Mouse (Mus musculus) liver, adult 2 months (tissue): ENCODE results near the gene Gnai2. TPM values are rescaled to one million over a fixed set of nuclear protein-coding genes. Genes with fewer than 3 reads are reported as not detected.

ENCODE experiments used
- DNase-seq: peaks from one replicate; pipeline ENCODE4 v3.0.0-alpha.2; 2011; ENCODE audit warnings: low read depth, low spot score; ENCODE audit errors: extremely low read depth
- H3K27ac ChIP-seq: fragments of 200-500 bp; replicated peaks from 2 replicates; pipeline ENCODE4 v1.5.1; 2012; ENCODE audit warnings: low read depth, mild to moderate bottlenecking, control low read depth, inconsistent platforms, low read length; ENCODE audit not compliant: insufficient read depth
- H3K27me3 ChIP-seq: fragments of 200-500 bp; 2 replicates; pipeline ENCODE4 v1.6.1; 2012; ENCODE audit warnings: mild to moderate bottlenecking, moderate library complexity, low read length, inconsistent platforms; ENCODE audit not compliant: control insufficient read depth, insufficient read depth
- H3K36me3 ChIP-seq: fragments of 200-500 bp; 2 replicates; pipeline ENCODE4 v1.6.1; 2012; ENCODE audit warnings: low read length, inconsistent platforms; ENCODE audit not compliant: control insufficient read depth, insufficient read depth
- H3K4me1 ChIP-seq: fragments of 200-500 bp; 2 replicates; pipeline ENCODE4 v1.6.1; 2011; ENCODE audit warnings: low read length; ENCODE audit not compliant: control insufficient read depth, insufficient read depth
- H3K4me3 ChIP-seq: fragments of 200-500 bp; 2 replicates; pipeline ENCODE4 v1.5.1; 2011; ENCODE audit warnings: low read depth, mild to moderate bottlenecking, control low read depth, low read length, moderate library complexity; ENCODE audit not compliant: insufficient read depth
- H3K79me2 ChIP-seq: fragments of 200-500 bp; 2 replicates; pipeline ENCODE4 v1.6.1; 2012; ENCODE audit warnings: inconsistent platforms, mild to moderate bottlenecking, low read length, moderate library complexity; ENCODE audit not compliant: control insufficient read depth, insufficient read depth
- H3K9ac ChIP-seq: fragments of 200-500 bp; 2 replicates; pipeline ENCODE4 v1.6.1; 2012; ENCODE audit warnings: low read depth, mild to moderate bottlenecking, control low read depth, inconsistent platforms, low read length
- CTCF ChIP-seq: fragments of 200-500 bp; IDR thresholded peaks from 2 replicates; pipeline ENCODE4 v1.5.1; 2011; ENCODE audit warnings: low read depth, low read length, control low read depth
- POLR2A ChIP-seq: fragments of 200-500 bp; IDR thresholded peaks from 2 replicates; pipeline ENCODE4 v1.6.1; 2011; ENCODE audit warnings: low read length, control low read depth; ENCODE audit not compliant: insufficient read depth; ENCODE audit errors: extremely low read depth
- WGBS: fragments of 180-500 bp; shearing (Covaris S2); methylation state at CpG from one replicate; pipeline ENCODE4 v1.1.7; 2018; 5-methylcytosine and 5-hydroxymethylcytosine counted together
- polyA plus RNA-seq: library from polyadenylated mRNA; depleted of rRNA; stranded (reverse); fragments of >200 nt; gene quantifications from 2 replicates; pipeline ENCODE4 v1.2.3, GENCODE M21; 2012
- total RNA-seq: library from RNA; depleted of rRNA; stranded (reverse); fragments of >200 nt; gene quantifications from 2 replicates; pipeline ENCODE4 v1.2.3, GENCODE M21; 2014

Gene Gnai2
- total and polyA plus RNA-seq, 2 experiments: 31.6 to 122 TPM

DNA sequence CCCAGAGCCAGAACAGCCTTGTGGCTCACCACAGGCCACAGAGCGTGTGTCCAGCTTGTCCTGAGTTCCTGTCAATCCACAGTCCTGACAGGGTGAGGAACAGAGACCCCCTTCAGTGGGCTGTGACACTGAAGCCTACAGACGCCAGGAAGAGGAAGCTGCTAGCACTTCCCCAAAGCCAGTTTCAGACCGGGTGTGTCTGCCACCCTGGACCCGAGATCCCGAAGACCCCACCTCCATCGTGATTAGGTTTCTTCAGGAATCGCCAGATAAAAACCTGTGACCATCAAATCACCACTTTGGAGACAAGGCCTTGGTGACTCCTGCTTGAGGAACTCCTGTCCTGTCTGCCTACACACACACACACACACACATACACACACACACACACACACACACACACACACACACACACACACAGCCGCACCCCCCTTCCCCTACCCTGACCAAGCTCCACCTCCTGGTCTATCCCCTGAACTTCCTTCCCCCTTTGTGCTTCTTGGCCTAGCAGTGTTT is 5.1 kb upstream of the Gnai2 start:
- no peaks in the 10 kb centered on the region for H3K27me3 ChIP-seq
- no peak overlapping the region for H3K4me3 ChIP-seq
- H3K4me1 ChIP-seq: peaks cover 7% of the 10 kb centered on the region
- no peaks in the 10 kb centered on the region for H3K36me3 ChIP-seq
- peak; percentile 27 for DNase-seq
- H3K79me2 ChIP-seq: no peaks in the 10 kb centered on the region
- no peak overlapping the region for H3K9ac ChIP-seq
- H3K27ac ChIP-seq: peak overlapping the region; percentile 9
- TF ChIP-seq CTCF: no peak
- no peak for TF ChIP-seq POLR2A
- 67% methylated on average over 8 of the region's 8 CpGs for WGBS

DNA sequence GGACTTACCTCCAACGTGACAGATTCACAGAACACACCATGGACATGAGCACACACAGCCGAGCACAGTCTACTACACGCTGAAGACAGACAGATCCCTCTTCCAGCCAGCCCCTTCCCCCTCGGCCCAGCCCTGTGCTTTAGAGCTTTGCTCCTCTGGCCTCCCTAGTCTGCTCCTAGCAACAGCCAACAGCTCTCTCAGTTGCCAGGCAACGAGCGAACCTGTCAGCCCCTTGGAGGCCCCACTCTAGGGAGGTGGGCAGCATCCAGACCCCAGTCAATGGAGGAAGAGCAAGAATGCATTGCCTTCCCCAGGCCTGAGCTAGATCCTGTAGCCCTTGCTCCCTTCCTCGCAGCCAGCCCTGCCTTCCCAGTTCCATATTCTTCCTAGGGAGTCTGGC is 1.9 kb upstream of the Gnai2 start:
- H3K27ac ChIP-seq: no peak overlapping the region
- no peaks in the 10 kb centered on the region for H3K27me3 ChIP-seq
- TF ChIP-seq POLR2A (no peak), CTCF (no peak)
- no peaks in the 10 kb centered on the region for H3K36me3 ChIP-seq
- H3K4me3 ChIP-seq: no peak overlapping the region
- H3K4me1 ChIP-seq: peaks cover 12% of the 10 kb centered on the region; the same call in 1 of the 2 replicates
- WGBS: 94% methylated on average over 7 of the region's 7 CpGs
- H3K79me2 ChIP-seq: peaks cover 24% of the 10 kb centered on the region
- H3K9ac ChIP-seq: no peak overlapping the region
- no peak for DNase-seq

DNA sequence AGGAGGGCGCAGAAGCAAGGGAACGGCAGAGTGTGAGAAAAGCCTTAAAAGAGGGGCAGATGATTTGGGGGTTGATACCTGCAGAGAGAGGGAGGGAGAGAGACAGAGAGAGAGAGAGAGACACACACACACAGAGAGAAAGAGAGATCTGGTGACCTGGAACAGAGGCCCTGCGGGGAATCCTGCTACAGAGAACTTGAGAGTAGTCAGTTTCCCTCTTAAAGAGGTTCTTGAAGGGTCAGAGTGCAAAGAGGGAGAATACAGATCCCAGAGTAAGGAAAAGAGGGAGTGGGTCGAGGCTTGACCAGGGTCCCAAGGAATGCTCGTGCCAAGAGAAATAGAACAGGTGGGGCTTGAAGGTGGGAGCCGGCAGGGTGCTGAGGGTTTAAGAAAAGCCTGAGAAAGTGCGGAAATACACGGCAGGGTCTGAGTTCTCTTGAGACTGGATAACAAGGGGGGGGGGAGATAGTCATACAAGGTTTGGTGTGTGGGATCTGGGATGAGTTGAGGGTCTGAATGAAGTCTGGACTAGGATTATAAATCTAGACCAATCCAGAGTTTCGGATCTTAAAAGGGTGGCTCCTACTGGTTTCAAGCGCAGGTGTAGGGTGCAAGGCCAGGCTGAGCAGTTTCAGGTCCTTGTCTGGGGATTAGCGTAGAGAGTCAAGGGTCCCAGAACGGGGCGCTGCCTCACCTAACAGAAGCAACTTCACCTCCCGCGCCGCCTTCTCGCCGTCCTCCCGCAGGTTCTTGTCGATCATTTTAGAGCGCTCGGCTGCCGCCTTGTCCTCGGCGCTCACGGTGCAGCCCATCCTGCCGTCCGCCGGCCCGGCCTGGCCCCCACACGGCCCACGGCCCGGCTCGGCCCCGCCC is 525 bp downstream of the Gnai2 start:
- Histone ChIP-seq H3K27ac (peak overlapping the region; percentile 62), H3K27me3 (no peaks in the 10 kb centered on the region), H3K79me2 (peaks cover 41% of the 10 kb centered on the region), H3K9ac (peak overlapping the region; percentile 93), H3K36me3 (no peaks in the 10 kb centered on the region), H3K4me3 (peak overlapping the region; percentile 79), H3K4me1 (peaks cover 14% of the 10 kb centered on the region; the same call in 1 of the 2 replicates)
- no peak for TF ChIP-seq CTCF
- TF ChIP-seq POLR2A: no peak
- 3% methylated on average over 35 of the region's 35 CpGs for WGBS
- peak; percentile 21 for DNase-seq

GRCm38 (mm10) chr9:107633661-107634405 is 1.3 kb downstream of the Gnai2 start:
- peak; percentile 27 for DNase-seq
- Histone ChIP-seq H3K27me3 (no peaks in the 10 kb centered on the region), H3K4me1 (peaks cover 14% of the 10 kb centered on the region; the same call in 1 of the 2 replicates), H3K9ac (peak overlapping the region; percentile 93), H3K27ac (peak overlapping the region; percentile 45), H3K36me3 (no peaks in the 10 kb centered on the region), H3K4me3 (peak overlapping the region; percentile 79), H3K79me2 (peaks cover 46% of the 10 kb centered on the region)
- WGBS: 4% methylated on average over 15 of the region's 15 CpGs
- TF ChIP-seq POLR2A (no peak), CTCF (no peak)

GRCm38 (mm10) chr9:107633091-107633660 is 2.0 kb downstream of the Gnai2 start:
- peak; percentile 38 for DNase-seq
- peak overlapping the region; percentile 93 for H3K9ac ChIP-seq
- H3K4me3 ChIP-seq: peak overlapping the region; percentile 79
- peaks cover 48% of the 10 kb centered on the region for H3K79me2 ChIP-seq
- 5% methylated on average over 33 of the region's 33 CpGs for WGBS
- TF ChIP-seq CTCF: no peak
- peak; percentile 44; the same call in 1 of the 2 replicates for TF ChIP-seq POLR2A
- H3K4me1 ChIP-seq: peaks cover 16% of the 10 kb centered on the region; the same call in 1 of the 2 replicates
- no peaks in the 10 kb centered on the region for H3K36me3 ChIP-seq
- peak overlapping the region; percentile 70 for H3K27ac ChIP-seq
- H3K27me3 ChIP-seq: no peaks in the 10 kb centered on the region
